Mouse (Mus musculus) gastrocnemius, adult 8-10 months (tissue): Measurements from ENCODE around the gene Myo9a. TPM values are rescaled to one million over a fixed set of nuclear protein-coding genes. Genes with fewer than 3 reads are reported as not detected.

Experiments used
- total RNA-seq, 4 experiments: library from RNA; stranded (reverse); gene quantifications; 2 replicates each; pipeline ENCODE4 v1.2.4; 2022

Gene Myo9a
- total RNA-seq, 4 experiments from 2014 or later, result 7.1 to 8.6 (median 7.4) TPM

Other genes starting within 250 kb of the Myo9a start
- gene Hexa, start 211.4 kb upstream of the Myo9a start, total RNA-seq, result 10 to 100 TPM; 36.4 to 39.3 (median 39.1) TPM
- under 1 TPM in 3 of 4 experiments, not detected in 1; 0.36 to 0.86 (median 0.54) TPM for gene Tmem202, start 211.0 kb upstream of the Myo9a start, total RNA-seq
- gene Celf6, start 173.0 kb upstream of the Myo9a start, total RNA-seq, result not detected
- gene Parp6, start 133.6 kb upstream of the Myo9a start, total RNA-seq, result 10 to 100 TPM; 25.8 to 37.9 (median 26.4) TPM
- 1,000 to 10,000 TPM; 2,872 to 3,265 (median 3,132) TPM for gene Pkm, start 94.5 kb upstream of the Myo9a start, total RNA-seq
- gene Gramd2, start 70.8 kb upstream of the Myo9a start, total RNA-seq, result under 1 TPM in 2 of 4 experiments, not detected in 2; 0.27 to 0.36 TPM
- gene Senp8, start 186 bp upstream of the Myo9a start, total RNA-seq, result 10 to 100 TPM in 2 of 4 experiments, 1 to 10 TPM in 2; 9.6 to 15.8 (median 10.1) TPM
- not detected for gene Nr2e3, start 209.8 kb downstream of the Myo9a start, total RNA-seq